Mouse (Mus musculus): ENCODE data around the gene Sbf1. TPM values are rescaled to one million over a fixed set of nuclear protein-coding genes. Genes with fewer than 3 reads are reported as not detected.

Gene Sbf1
- polyA plus RNA-seq, 1 experiment from 2014 or later: 105 TPM

GRCm38 (mm10) chr15:89323656-89324055 lies 8.5 kb upstream of the Sbf1 start:
- H3K27me3 ChIP-seq (ENCODE audit: control insufficient read depth, insufficient read depth, low read length): peaks cover 10% of the 10 kb centered on the region
- no peak overlapping the region for H3K4me3 ChIP-seq (replicated peaks; ENCODE audit: low read length)
- no peak overlapping the region for H3K4me2 ChIP-seq (replicated peaks)
- no peak overlapping the region for H3K27ac ChIP-seq
- ATAC-seq (ENCODE audit: low FRiP score): no peak
- H3K36me3 ChIP-seq (replicated peaks; ENCODE audit: control insufficient read depth, insufficient read depth): no peaks in the 10 kb centered on the region
- DNase-seq (ENCODE audit: low spot score): no peak
- H3K4me1 ChIP-seq (replicated peaks; ENCODE audit: control insufficient read depth, insufficient read depth, low read length): no peaks in the 10 kb centered on the region
- no peaks in the 10 kb centered on the region for H3K9me3 ChIP-seq (ENCODE audit: control insufficient read depth, low read length)
- no peak overlapping the region for H3K9ac ChIP-seq
- whole genome bisulfite sequencing: 83% methylated on average over 4 of the region's 4 CpGs

- no peaks in the 10 kb centered on the region for H3K36me3 ChIP-seq (replicated peaks; ENCODE audit: control insufficient read depth, insufficient read depth)
- H3K27ac ChIP-seq: no peak within 1 kb of the TSS
- no peaks in the 10 kb centered on the region for H3K9me3 ChIP-seq (ENCODE audit: control insufficient read depth, low read length)
- H3K9ac ChIP-seq: no peak within 1 kb of the TSS
- DNase-seq (ENCODE audit: low spot score) (no peak), ATAC-seq (ENCODE audit: low FRiP score) (no peak)
- H3K4me3 ChIP-seq (replicated peaks; ENCODE audit: low read length): no peak within 1 kb of the TSS
- H3K27me3 ChIP-seq (ENCODE audit: control insufficient read depth, insufficient read depth, low read length): peaks cover 10% of the 10 kb centered on the region
- no peaks in the 10 kb centered on the region for H3K4me1 ChIP-seq (replicated peaks; ENCODE audit: control insufficient read depth, insufficient read depth, low read length)
- 0 out of 2 replicates have a peak within 1 kb of the TSS, but pooled peaks have one; percentile 19 for H3K4me2 ChIP-seq (replicated peaks)
- 9% methylated on average over 26 of the region's 26 CpGs for WGBS
Observed at GRCm38 (mm10) chr15:89322670-89323522, 7.8 kb upstream of the Sbf1 start, which contains the start of gene Adm2. Adm2 (plus strand) TSS chr15:89322720.

DNA sequence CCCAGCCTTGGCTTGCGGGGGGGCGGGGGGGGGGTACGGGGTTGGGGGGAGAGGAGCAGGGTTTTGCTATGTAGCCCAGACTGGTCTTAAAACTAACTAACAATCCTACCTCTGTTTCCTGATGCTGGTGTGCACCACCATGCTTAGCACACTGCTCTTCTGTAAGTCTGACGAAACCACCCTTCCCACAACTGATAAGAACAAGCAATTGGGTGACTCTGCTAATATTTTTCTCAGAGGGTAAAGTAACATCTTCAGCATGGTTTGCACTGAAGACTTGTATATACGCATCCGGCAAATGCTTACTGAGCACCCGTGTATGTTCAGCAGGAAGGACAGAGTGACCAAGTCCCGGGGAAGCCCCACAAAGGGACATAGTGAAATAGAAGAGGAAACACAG lies 6.2 kb upstream of the Sbf1 start:
- no peak overlapping the region for H3K4me2 ChIP-seq (replicated peaks)
- no peaks in the 10 kb centered on the region for H3K9me3 ChIP-seq (ENCODE audit: control insufficient read depth, low read length)
- no peaks in the 10 kb centered on the region for H3K4me1 ChIP-seq (replicated peaks; ENCODE audit: control insufficient read depth, insufficient read depth, low read length)
- DNase-seq (ENCODE audit: low spot score) (no peak), ATAC-seq (ENCODE audit: low FRiP score) (no peak)
- H3K27me3 ChIP-seq (ENCODE audit: control insufficient read depth, insufficient read depth, low read length): peaks cover 10% of the 10 kb centered on the region
- H3K9ac ChIP-seq: no peak overlapping the region
- H3K4me3 ChIP-seq (replicated peaks; ENCODE audit: low read length): no peak overlapping the region
- no peaks in the 10 kb centered on the region for H3K36me3 ChIP-seq (replicated peaks; ENCODE audit: control insufficient read depth, insufficient read depth)
- H3K27ac ChIP-seq: no peak overlapping the region
- 82% methylated on average over 8 of the region's 8 CpGs for WGBS

GRCm38 (mm10) chr15:89316146-89316545 lies 1.0 kb upstream of the Sbf1 start:
- DNase-seq (ENCODE audit: low spot score) (no peak), ATAC-seq (ENCODE audit: low FRiP score) (no peak)
- WGBS: 68% methylated on average over 11 of the region's 11 CpGs
- no peak overlapping the region for H3K9ac ChIP-seq
- H3K4me3 ChIP-seq (replicated peaks; ENCODE audit: low read length): no peak overlapping the region
- H3K36me3 ChIP-seq (replicated peaks; ENCODE audit: control insufficient read depth, insufficient read depth): no peaks in the 10 kb centered on the region
- H3K4me1 ChIP-seq (replicated peaks; ENCODE audit: control insufficient read depth, insufficient read depth, low read length): peaks cover 25% of the 10 kb centered on the region
- no peak overlapping the region for H3K27ac ChIP-seq
- H3K9me3 ChIP-seq (ENCODE audit: control insufficient read depth, low read length): no peaks in the 10 kb centered on the region
- no peak overlapping the region for H3K4me2 ChIP-seq (replicated peaks)
- H3K27me3 ChIP-seq (ENCODE audit: control insufficient read depth, insufficient read depth, low read length): no peaks in the 10 kb centered on the region

GRCm38 (mm10) chr15:89314511-89315189 lies 461 bp downstream of the Sbf1 start:
- H3K4me1 ChIP-seq (replicated peaks; ENCODE audit: control insufficient read depth, insufficient read depth, low read length): peaks cover 33% of the 10 kb centered on the region
- peak overlapping the region; percentile 54 for H3K27ac ChIP-seq
- peak; percentile 19; the same call in 1 of the 2 replicates for ATAC-seq (ENCODE audit: low FRiP score)
- H3K9me3 ChIP-seq (ENCODE audit: control insufficient read depth, low read length): no peaks in the 10 kb centered on the region
- H3K36me3 ChIP-seq (replicated peaks; ENCODE audit: control insufficient read depth, insufficient read depth): no peaks in the 10 kb centered on the region
- H3K27me3 ChIP-seq (ENCODE audit: control insufficient read depth, insufficient read depth, low read length): no peaks in the 10 kb centered on the region
- peak overlapping the region; percentile 80 for H3K4me2 ChIP-seq (replicated peaks)
- H3K4me3 ChIP-seq (replicated peaks; ENCODE audit: low read length): peak overlapping the region; percentile 99
- H3K9ac ChIP-seq: peak overlapping the region; percentile 91
- no peak for DNase-seq (ENCODE audit: low spot score)
- under 1% methylated on average over 58 of the region's 58 CpGs for WGBS

- no peaks in the 10 kb centered on the region for H3K36me3 ChIP-seq (replicated peaks; ENCODE audit: control insufficient read depth, insufficient read depth)
- no peak overlapping the region for H3K27ac ChIP-seq
- ATAC-seq (ENCODE audit: low FRiP score): no peak
Observed at GRCm38 (mm10) chr15:89314107-89314506, 1.0 kb downstream of the Sbf1 start.

DNA sequence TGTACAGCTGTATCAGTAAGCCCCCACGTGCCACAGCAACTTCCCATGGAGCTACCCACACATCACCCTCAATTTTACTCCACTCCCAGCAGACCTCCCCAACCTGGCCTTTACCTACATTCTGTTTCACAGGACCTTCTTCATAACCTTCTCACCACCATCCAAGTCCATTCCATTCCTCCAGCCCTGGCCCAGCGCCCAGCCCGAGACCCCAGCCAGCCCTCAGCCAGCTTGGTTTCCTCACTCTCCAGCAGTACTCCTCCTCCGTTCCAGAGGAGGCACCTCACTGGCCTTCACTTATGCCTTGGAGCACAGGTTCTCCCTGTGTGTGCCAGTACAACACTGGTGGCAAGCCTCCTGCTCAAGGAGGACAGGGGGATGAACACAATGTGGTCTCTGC lies 1.8 kb downstream of the Sbf1 start:
- Histone ChIP-seq H3K4me1 (replicated peaks; ENCODE audit: control insufficient read depth, insufficient read depth, low read length) (peaks cover 33% of the 10 kb centered on the region), H3K4me3 (replicated peaks; ENCODE audit: low read length) (no peak overlapping the region), H3K4me2 (replicated peaks) (peak overlapping the region; percentile 80), H3K27me3 (ENCODE audit: control insufficient read depth, insufficient read depth, low read length) (no peaks in the 10 kb centered on the region), H3K27ac (no peak overlapping the region), H3K9ac (no peak overlapping the region), H3K36me3 (replicated peaks; ENCODE audit: control insufficient read depth, insufficient read depth) (no peaks in the 10 kb centered on the region), H3K9me3 (ENCODE audit: control insufficient read depth, low read length) (no peaks in the 10 kb centered on the region)
- ATAC-seq (ENCODE audit: low FRiP score) (no peak), DNase-seq (ENCODE audit: low spot score) (no peak)
- WGBS: 87% methylated on average over 4 of the region's 4 CpGs

More at GRCm38 (mm10) chr15:89314107-89314506, 1.0 kb downstream of the Sbf1 start:
- WGBS: 27% methylated on average over 3 of the region's 3 CpGs
- no peak for DNase-seq (ENCODE audit: low spot score)
- H3K9me3 ChIP-seq (ENCODE audit: control insufficient read depth, low read length): no peaks in the 10 kb centered on the region
- no peaks in the 10 kb centered on the region for H3K27me3 ChIP-seq (ENCODE audit: control insufficient read depth, insufficient read depth, low read length)
- H3K4me2 ChIP-seq (replicated peaks): peak overlapping the region; percentile 80
- H3K4me3 ChIP-seq (replicated peaks; ENCODE audit: low read length): peak overlapping the region; percentile 99
- peak overlapping the region; percentile 91 for H3K9ac ChIP-seq
- peaks cover 33% of the 10 kb centered on the region for H3K4me1 ChIP-seq (replicated peaks; ENCODE audit: control insufficient read depth, insufficient read depth, low read length)

- no peak for ATAC-seq (ENCODE audit: low FRiP score)
- Histone ChIP-seq H3K4me3 (replicated peaks; ENCODE audit: low read length) (no peak overlapping the region), H3K27me3 (ENCODE audit: control insufficient read depth, insufficient read depth, low read length) (no peaks in the 10 kb centered on the region), H3K9me3 (ENCODE audit: control insufficient read depth, low read length) (no peaks in the 10 kb centered on the region), H3K9ac (no peak overlapping the region), H3K27ac (no peak overlapping the region), H3K4me2 (replicated peaks) (no peak overlapping the region), H3K4me1 (replicated peaks; ENCODE audit: control insufficient read depth, insufficient read depth, low read length) (peaks cover 33% of the 10 kb centered on the region), H3K36me3 (replicated peaks; ENCODE audit: control insufficient read depth, insufficient read depth) (peaks cover 25% of the 10 kb centered on the region)
- 66% methylated on average over 5 of the region's 6 CpGs for WGBS
- DNase-seq (ENCODE audit: low spot score): no peak
Observed at GRCm38 (mm10) chr15:89309962-89310498, 5.1 kb downstream of the Sbf1 start.

- 88% methylated on average over 7 of the region's 7 CpGs for WGBS
- Histone ChIP-seq H3K9me3 (ENCODE audit: control insufficient read depth, low read length) (no peaks in the 10 kb centered on the region), H3K4me3 (replicated peaks; ENCODE audit: low read length) (no peak overlapping the region), H3K4me2 (replicated peaks) (no peak overlapping the region), H3K9ac (no peak overlapping the region), H3K27me3 (ENCODE audit: control insufficient read depth, insufficient read depth, low read length) (no peaks in the 10 kb centered on the region), H3K36me3 (replicated peaks; ENCODE audit: control insufficient read depth, insufficient read depth) (peaks cover 40% of the 10 kb centered on the region), H3K4me1 (replicated peaks; ENCODE audit: control insufficient read depth, insufficient read depth, low read length) (peaks cover 23% of the 10 kb centered on the region), H3K27ac (no peak overlapping the region)
- DNase-seq (ENCODE audit: low spot score) (no peak), ATAC-seq (ENCODE audit: low FRiP score) (no peak)
Observed at GRCm38 (mm10) chr15:89308406-89309139, 6.5 kb downstream of the Sbf1 start.
